Mouse (Mus musculus): ENCODE data around the gene Ptpn21. TPM values are rescaled to one million over a fixed set of nuclear protein-coding genes. Genes with fewer than 3 reads are reported as not detected.

Gene Ptpn21
- 1 to 10 TPM; 6.9 to 7.6 TPM for total RNA-seq (2021)
- long read RNA-seq, experiment 1, partial matches to known transcripts, result 2 of 2 reads
- long read RNA-seq, experiment 1, other reads (novel, unspliced or antisense), result 0 of 2 reads
- long read RNA-seq, experiment 2, partial matches to known transcripts, result 0 of 2 reads
- long read RNA-seq, experiment 2, other reads (novel, unspliced or antisense), result 1 of 2 reads

GRCm38 (mm10) chr12:98736951-98737800 lies at the start of gene Ptpn21:
Ptpn21 (minus strand) TSS chr12:98737405.
- DNase-seq (ENCODE audit: low spot score in 2 of 2), result no peak

GRCm38 (mm10) chr12:98784251-98784650 lies 47.0 kb upstream of the Ptpn21 start:
- no peak for DNase-seq (ENCODE audit: low spot score in 2 of 2)

- peak; percentile 24 to 41 for DNase-seq (ENCODE audit: low spot score in 2 of 2)
Measured at GRCm38 (mm10) chr12:98779148-98779547, 41.9 kb upstream of the Ptpn21 start.

GRCm38 (mm10) chr12:98777509-98777908 lies 40.3 kb upstream of the Ptpn21 start:
- no peak for DNase-seq (ENCODE audit: low spot score in 2 of 2)

- no peak for DNase-seq (ENCODE audit: low spot score in 2 of 2)
Measured at GRCm38 (mm10) chr12:98766241-98766640, 29.0 kb upstream of the Ptpn21 start.

- DNase-seq (ENCODE audit: low spot score in 2 of 2), result no peak
Measured at GRCm38 (mm10) chr12:98759700-98760099, 22.5 kb upstream of the Ptpn21 start.

GRCm38 (mm10) chr12:98757636-98758035 lies 20.4 kb upstream of the Ptpn21 start:
- no peak for DNase-seq (ENCODE audit: low spot score in 2 of 2)

GRCm38 (mm10) chr12:98747380-98747753 lies 10.2 kb upstream of the Ptpn21 start:
- DNase-seq (ENCODE audit: low spot score in 2 of 2), result no peak

- peak; percentile 89 to 93 for DNase-seq (ENCODE audit: low spot score in 2 of 2)
Measured at GRCm38 (mm10) chr12:98746746-98747379, 9.7 kb upstream of the Ptpn21 start, which contains the start of gene Zc3h14. Zc3h14 (plus strand) TSS chr12:98746964.

GRCm38 (mm10) chr12:98746131-98746530 lies 8.9 kb upstream of the Ptpn21 start:
- DNase-seq (ENCODE audit: low spot score in 2 of 2), result no peak

GRCm38 (mm10) chr12:98745626-98746025 lies 8.4 kb upstream of the Ptpn21 start:
- no peak for DNase-seq (ENCODE audit: low spot score in 2 of 2)

- DNase-seq (ENCODE audit: low spot score in 2 of 2), result no peak
Measured at GRCm38 (mm10) chr12:98741011-98741501, 3.9 kb upstream of the Ptpn21 start.

GRCm38 (mm10) chr12:98737801-98738350 lies 671 bp upstream of the Ptpn21 start:
- DNase-seq (ENCODE audit: low spot score in 2 of 2), result no peak

- DNase-seq (ENCODE audit: low spot score in 2 of 2), result no peak
Measured at GRCm38 (mm10) chr12:98734880-98735801, 2.1 kb downstream of the Ptpn21 start.

- peak; percentile 84 to 86 for DNase-seq (ENCODE audit: low spot score in 2 of 2)
Measured at GRCm38 (mm10) chr12:98734246-98734879, 2.8 kb downstream of the Ptpn21 start.

GRCm38 (mm10) chr12:98733776-98734175 lies 3.4 kb downstream of the Ptpn21 start:
- DNase-seq (ENCODE audit: low spot score in 2 of 2), result no peak

GRCm38 (mm10) chr12:98733165-98733564 lies 4.0 kb downstream of the Ptpn21 start:
- DNase-seq (ENCODE audit: low spot score in 2 of 2), result no peak

- DNase-seq (ENCODE audit: low spot score in 2 of 2), result no peak
Measured at GRCm38 (mm10) chr12:98730682-98731081, 6.5 kb downstream of the Ptpn21 start.

- no peak for DNase-seq (ENCODE audit: low spot score in 2 of 2)
Measured at GRCm38 (mm10) chr12:98727186-98727585, 10.0 kb downstream of the Ptpn21 start.

- no peak for DNase-seq (ENCODE audit: low spot score in 2 of 2)
Measured at GRCm38 (mm10) chr12:98726078-98726477, 11.1 kb downstream of the Ptpn21 start.

Measured in layer of hippocampus, postnatal 14 days (tissue).